In genomic region chr19:5001666-5002406, GRCm38 (mm10) we compare ENCODE assay signal across 1 mouse cellular context.
TF ChIP-seq lines count a peak whose summit lies in the region.

No protein-coding gene starts in this region.

TF ChIP-seq in CH12.LX, 34 proteins besides CTCF, POLR2A, EP300 and RAD21 (continued from another document):
- TF ChIP-seq JUN (IDR thresholded peaks at IDR 0.05; ENCODE audit: insufficient read depth, low read depth, low read length) (no peak), NELFE (IDR thresholded peaks at IDR 0.05; ENCODE audit: low read depth, low read length) (peak; percentile 29; the same call in 1 of the 2 replicates), ELF1 (IDR thresholded peaks at IDR 0.05; ENCODE audit: low read depth, low read length) (no peak), SIN3A (IDR thresholded peaks at IDR 0.05; ENCODE audit: low read length) (peak; percentile 26; the same call in 1 of the 2 replicates), SMC3 (IDR thresholded peaks at IDR 0.05; ENCODE audit: low read depth, low read length) (peak; percentile 95), ZKSCAN1 (IDR thresholded peaks at IDR 0.05; ENCODE audit: borderline replicate concordance, low read depth, low read length) (no peak), KAT2A (IDR thresholded peaks at IDR 0.05; ENCODE audit: insufficient replicate concordance, low read length) (no peak), E2F4 (IDR thresholded peaks at IDR 0.05; ENCODE audit: insufficient replicate concordance, low read depth, low read length) (no peak), ZMIZ1 (IDR thresholded peaks at IDR 0.05; ENCODE audit: low read depth, low read length) (no peak), GABPA (IDR thresholded peaks at IDR 0.05; ENCODE audit: insufficient replicate concordance, low read depth, low read length) (no peak)
